Mouse (Mus musculus) heart, embryonic 10.5 days (tissue): ENCODE measurements around the gene Fbln1. TPM values are rescaled to one million over a fixed set of nuclear protein-coding genes. Genes with fewer than 3 reads are reported as not detected.

ENCODE experiments used
- DNase-seq: peaks from one replicate; pipeline ENCODE4 v3.0.0-alpha.2; 2017; ENCODE audit warnings: low spot score
- H3K27ac ChIP-seq: fragments of 300-500 bp; sonication (generic); 2 replicates; pipeline ENCODE4 v1.5.1; 2016; ENCODE audit warnings: mild to moderate bottlenecking
- H3K27me3 ChIP-seq: fragments of 300-500 bp; sonication (generic); 2 replicates; pipeline ENCODE4 v1.6.1; 2016; ENCODE audit warnings: mild to moderate bottlenecking; ENCODE audit not compliant: poor library complexity, insufficient read depth, severe bottlenecking
- H3K36me3 ChIP-seq: fragments of 300-500 bp; sonication (generic); 2 replicates; pipeline ENCODE4 v1.6.1; 2016; ENCODE audit warnings: mild to moderate bottlenecking, moderate library complexity
- H3K4me1 ChIP-seq: fragments of 300-500 bp; sonication (generic); 2 replicates; pipeline ENCODE4 v1.6.1; 2016; ENCODE audit warnings: mild to moderate bottlenecking
- H3K4me3 ChIP-seq: fragments of 300-500 bp; sonication (generic); 2 replicates; pipeline ENCODE4 v1.5.1; 2016; ENCODE audit warnings: mild to moderate bottlenecking, moderate library complexity
- H3K9me3 ChIP-seq: fragments of 300-500 bp; sonication (generic); 2 replicates; pipeline ENCODE4 v1.6.1; 2016; ENCODE audit warnings: mild to moderate bottlenecking, moderate library complexity
- WGBS: fragments of 180-500 bp; shearing (Covaris S2); methylation state at CpG from one replicate; pipeline ENCODE4 v1.1.7; 2016; 5-methylcytosine and 5-hydroxymethylcytosine counted together
- polyA plus RNA-seq: library from polyadenylated mRNA; unstranded; fragments of >200 nt; fragmentation: Nextera tagmentation; extraction: Ambion mirVana; gene quantifications from 2 replicates; pipeline ENCODE4 v1.2.1, GENCODE M21; 2016

The Fbln1 gene
- polyA plus RNA-seq, 1 experiment from 2014 or later, result 146 TPM

GRCm38 (mm10) chr15:85231443-85232255, 25.9 kb downstream of the Fbln1 start:
- H3K9me3 ChIP-seq, result no peaks in the 10 kb centered on the region
- H3K4me1 ChIP-seq, result peaks cover 31% of the 10 kb centered on the region
- no peak overlapping the region for H3K4me3 ChIP-seq
- no peak overlapping the region for H3K27ac ChIP-seq
- 82% methylated on average over 13 of the region's 13 CpGs for WGBS
- H3K27me3 ChIP-seq, result no peaks in the 10 kb centered on the region
- peaks cover 88% of the 10 kb centered on the region for H3K36me3 ChIP-seq
- no peak for DNase-seq

- WGBS, result 93% methylated on average over 4 of the region's 4 CpGs
- H3K36me3 ChIP-seq, result peaks cover 88% of the 10 kb centered on the region
- peaks cover 31% of the 10 kb centered on the region for H3K4me1 ChIP-seq
- DNase-seq, result no peak
- H3K27me3 ChIP-seq, result no peaks in the 10 kb centered on the region
- H3K27ac ChIP-seq, result no peak overlapping the region
- H3K9me3 ChIP-seq, result no peaks in the 10 kb centered on the region
- no peak overlapping the region for H3K4me3 ChIP-seq
Measured at GRCm38 (mm10) chr15:85232256-85232535, 26.4 kb downstream of the Fbln1 start.

- Histone ChIP-seq H3K4me1 (peaks cover 31% of the 10 kb centered on the region), H3K27ac (no peak overlapping the region), H3K27me3 (no peaks in the 10 kb centered on the region), H3K4me3 (no peak overlapping the region), H3K36me3 (peaks cover 88% of the 10 kb centered on the region), H3K9me3 (no peaks in the 10 kb centered on the region)
- WGBS, result 89% methylated on average over 25 of the region's 25 CpGs
- DNase-seq, result no peak
Measured at GRCm38 (mm10) chr15:85232543-85233250, 26.9 kb downstream of the Fbln1 start.

- 42% methylated on average over 4 of the region's 4 CpGs for WGBS
- Histone ChIP-seq H3K36me3 (peaks cover 90% of the 10 kb centered on the region), H3K9me3 (no peaks in the 10 kb centered on the region), H3K27me3 (no peaks in the 10 kb centered on the region), H3K4me1 (peaks cover 31% of the 10 kb centered on the region), H3K4me3 (no peak overlapping the region), H3K27ac (no peak overlapping the region)
- no peak for DNase-seq
Measured at GRCm38 (mm10) chr15:85233251-85233611, 27.5 kb downstream of the Fbln1 start.

GRCm38 (mm10) chr15:85233690-85234089, 27.9 kb downstream of the Fbln1 start:
- H3K4me1 ChIP-seq, result peaks cover 31% of the 10 kb centered on the region
- DNase-seq, result no peak
- H3K4me3 ChIP-seq, result no peak overlapping the region
- no peaks in the 10 kb centered on the region for H3K9me3 ChIP-seq
- H3K27me3 ChIP-seq, result no peaks in the 10 kb centered on the region
- no peak overlapping the region for H3K27ac ChIP-seq
- H3K36me3 ChIP-seq, result peaks cover 90% of the 10 kb centered on the region
- WGBS, result 78% methylated on average over 4 of the region's 4 CpGs

- WGBS, result 93% methylated on average over 22 of the region's 22 CpGs
- H3K9me3 ChIP-seq, result no peaks in the 10 kb centered on the region
- no peaks in the 10 kb centered on the region for H3K4me1 ChIP-seq
- no peak for DNase-seq
- no peak overlapping the region for H3K27ac ChIP-seq
- H3K36me3 ChIP-seq, result peaks cover 96% of the 10 kb centered on the region
- peaks cover 7% of the 10 kb centered on the region; the same call in 1 of the 2 replicates for H3K27me3 ChIP-seq
- no peak overlapping the region for H3K4me3 ChIP-seq
Measured at GRCm38 (mm10) chr15:85238821-85239745, 33.3 kb downstream of the Fbln1 start.

GRCm38 (mm10) chr15:85240086-85240485, 34.3 kb downstream of the Fbln1 start:
- Histone ChIP-seq H3K4me1 (peaks cover 5% of the 10 kb centered on the region; the same call in 1 of the 2 replicates), H3K27ac (no peak overlapping the region), H3K36me3 (peaks cover 99% of the 10 kb centered on the region), H3K27me3 (peaks cover 7% of the 10 kb centered on the region; the same call in 1 of the 2 replicates), H3K4me3 (no peak overlapping the region), H3K9me3 (no peaks in the 10 kb centered on the region)
- WGBS, result 93% methylated on average over 4 of the region's 4 CpGs
- no peak for DNase-seq

- DNase-seq, result no peak
- Histone ChIP-seq H3K4me1 (peaks cover 5% of the 10 kb centered on the region; the same call in 1 of the 2 replicates), H3K27me3 (peaks cover 7% of the 10 kb centered on the region; the same call in 1 of the 2 replicates), H3K27ac (no peak overlapping the region), H3K36me3 (peaks cover 100% of the 10 kb centered on the region), H3K9me3 (no peaks in the 10 kb centered on the region), H3K4me3 (no peak overlapping the region)
- WGBS, result 88% methylated on average over 7 of the region's 7 CpGs
Measured at GRCm38 (mm10) chr15:85241856-85242255, 36.1 kb downstream of the Fbln1 start.

GRCm38 (mm10) chr15:85244414-85245161, 38.8 kb downstream of the Fbln1 start:
- Histone ChIP-seq H3K9me3 (no peaks in the 10 kb centered on the region), H3K4me1 (peaks cover 9% of the 10 kb centered on the region; the same call in 1 of the 2 replicates), H3K4me3 (no peak overlapping the region), H3K27me3 (peaks cover 14% of the 10 kb centered on the region; the same call in 1 of the 2 replicates), H3K27ac (peak overlapping the region; percentile 26; the same call in 1 of the 2 replicates), H3K36me3 (peaks cover 91% of the 10 kb centered on the region)
- DNase-seq, result no peak
- WGBS, result 64% methylated on average over 13 of the region's 13 CpGs

- WGBS, result 90% methylated on average over 5 of the region's 5 CpGs
- Histone ChIP-seq H3K36me3 (peaks cover 83% of the 10 kb centered on the region), H3K27me3 (peaks cover 14% of the 10 kb centered on the region; the same call in 1 of the 2 replicates), H3K9me3 (no peaks in the 10 kb centered on the region), H3K4me1 (peaks cover 9% of the 10 kb centered on the region; the same call in 1 of the 2 replicates), H3K4me3 (no peak overlapping the region), H3K27ac (peak overlapping the region; percentile 26; the same call in 1 of the 2 replicates)
- no peak for DNase-seq
Measured at GRCm38 (mm10) chr15:85245241-85246010, 39.7 kb downstream of the Fbln1 start.

GRCm38 (mm10) chr15:85246016-85246415, 40.3 kb downstream of the Fbln1 start:
- Histone ChIP-seq H3K4me1 (peaks cover 9% of the 10 kb centered on the region; the same call in 1 of the 2 replicates), H3K27ac (no peak overlapping the region), H3K9me3 (no peaks in the 10 kb centered on the region), H3K4me3 (no peak overlapping the region), H3K27me3 (peaks cover 14% of the 10 kb centered on the region; the same call in 1 of the 2 replicates), H3K36me3 (peaks cover 83% of the 10 kb centered on the region)
- no peak for DNase-seq
- WGBS, result 93% methylated on average over 5 of the region's 5 CpGs
